Mouse (Mus musculus) cortical plate, adult 2 months (tissue): ENCODE data around the gene Tspan9.

Experiments used
- CTCF ChIP-seq: fragments of 200-500 bp; IDR thresholded peaks from 2 replicates; pipeline ENCODE4 v1.5.1; 2011; ENCODE audit warnings: mild to moderate bottlenecking, control low read depth, low read length; ENCODE audit not compliant: insufficient read depth; ENCODE audit errors: extremely low read depth
- POLR2A ChIP-seq: fragments of 200-500 bp; IDR thresholded peaks from 2 replicates; pipeline ENCODE4 v1.6.1; 2011; ENCODE audit warnings: mild to moderate bottlenecking, low read length, control low read depth; ENCODE audit not compliant: insufficient read depth; ENCODE audit errors: extremely low read depth

DNA sequence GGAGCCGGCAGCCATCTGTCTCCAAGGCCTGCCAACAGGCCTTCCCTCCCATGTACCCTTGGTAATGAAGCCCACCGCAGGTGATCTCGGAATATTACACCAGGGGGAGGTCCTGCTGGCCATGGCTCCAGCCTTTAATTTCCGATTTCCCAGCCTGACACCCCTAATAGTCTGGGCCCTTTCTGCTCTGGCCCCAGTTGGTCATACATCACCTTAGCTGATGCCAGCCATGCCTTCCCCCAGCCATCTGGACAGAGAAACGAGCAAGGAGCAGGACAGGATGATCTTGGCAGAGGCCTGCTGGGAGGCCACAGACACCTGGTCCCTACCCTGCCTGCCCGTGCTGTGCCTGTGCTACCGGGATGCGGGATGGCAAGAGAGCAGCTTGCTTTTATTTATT lies 62.1 kb downstream of the Tspan9 start:
- TF ChIP-seq POLR2A (no peak), CTCF (no peak)
